Mouse (Mus musculus): ENCODE data around the gene Tmprss9. TPM values are rescaled to one million over a fixed set of nuclear protein-coding genes. Genes with fewer than 3 reads are reported as not detected.
A peak's percentile ranks its signal among the peaks of the same experiment; 100 is the strongest.

Gene Tmprss9
- total and polyA plus RNA-seq, 3 experiments: 0.04 TPM; not detected in 2

GRCm38 (mm10) chr10:80911891-80912290, 40.2 kb downstream of the Tmprss9 start:
- no peak overlapping the region for H3K4me2 ChIP-seq (ENCODE audit: insufficient read depth, low read depth, poor library complexity, severe bottlenecking)
- dilution Hi-C loops (cut with MboI; ENCODE audit: extremely low pct_ligation_motif_present, extremely low pct_unique_long_range_greater_than_20kb, low sequenced_read_pairs): no loop called here
- H3K27me3 ChIP-seq (replicated peaks): no peaks in the 10 kb centered on the region
- H3K27ac ChIP-seq (ENCODE audit: insufficient read depth, low read depth): no peak overlapping the region
- H3K9me3 ChIP-seq (replicated peaks; ENCODE audit: low read length): no peaks in the 10 kb centered on the region
- no peak overlapping the region for H3K9ac ChIP-seq (ENCODE audit: insufficient read depth, low read depth)
- peaks cover 9 to 11% of the 10 kb centered on the region in 2 experiments; a peak in 2 of 4 replicates for H3K4me1 ChIP-seq (ENCODE audit: control insufficient read depth in 1 of 2, insufficient read depth in 2 of 2)
- no peak overlapping the region for H3K4me3 ChIP-seq (replicated peaks in 1 of 3; ENCODE audit: low read depth in 2 of 3, low read length in 2 of 3, poor library complexity in 1 of 3)
- TF ChIP-seq ZKSCAN1 (IDR thresholded peaks at IDR 0.05; ENCODE audit: borderline replicate concordance, low read depth, low read length) (peak; percentile 70), E2F4 (IDR thresholded peaks at IDR 0.05; ENCODE audit: insufficient replicate concordance, low read depth, low read length) (no peak), ZMIZ1 (IDR thresholded peaks at IDR 0.05; ENCODE audit: low read depth, low read length) (no peak), IRF4 (IDR thresholded peaks at IDR 0.05; ENCODE audit: low read depth, low read length) (no peak), EP300 (IDR thresholded peaks at IDR 0.05; ENCODE audit: low read length) (no peak)
- H3K79me2 ChIP-seq (replicated peaks; ENCODE audit: control insufficient read depth, extremely low read depth, insufficient read depth, poor library complexity, severe bottlenecking): no peaks in the 10 kb centered on the region
- in situ Hi-C loops (cut with MboI; ENCODE audit: low pct_ligation_motif_present, low pct_unique_long_range_greater_than_20kb, low sequenced_read_pairs): no loop called here
- H3K36me3 ChIP-seq (replicated peaks in 1 of 2; ENCODE audit: control insufficient read depth in 1 of 2, insufficient read depth in 1 of 2, low read length in 1 of 2): peaks cover 16 to 91% of the 10 kb centered on the region in 2 experiments
- no peak for DNase-seq (ENCODE audit: extremely low read depth)

GRCm38 (mm10) chr10:80913364-80914011, 41.8 kb downstream of the Tmprss9 start:
- Histone ChIP-seq H3K36me3 (replicated peaks in 1 of 2; ENCODE audit: control insufficient read depth in 1 of 2, insufficient read depth in 1 of 2, low read length in 1 of 2) (peaks cover 10 to 75% of the 10 kb centered on the region in 2 experiments), H3K9ac (ENCODE audit: insufficient read depth, low read depth) (no peak overlapping the region), H3K4me3 (replicated peaks in 1 of 3; ENCODE audit: low read depth in 2 of 3, low read length in 2 of 3, poor library complexity in 1 of 3) (no peak overlapping the region), H3K27ac (ENCODE audit: insufficient read depth, low read depth) (no peak overlapping the region), H3K4me2 (ENCODE audit: insufficient read depth, low read depth, poor library complexity, severe bottlenecking) (no peak overlapping the region), H3K27me3 (replicated peaks) (peaks cover under 1% of the 10 kb centered on the region), H3K9me3 (replicated peaks; ENCODE audit: low read length) (no peaks in the 10 kb centered on the region), H3K4me1 (ENCODE audit: control insufficient read depth in 1 of 2, insufficient read depth in 2 of 2) (peaks cover 11 to 15% of the 10 kb centered on the region in 2 experiments; a peak in 3 of 4 replicates), H3K79me2 (replicated peaks; ENCODE audit: control insufficient read depth, extremely low read depth, insufficient read depth, poor library complexity, severe bottlenecking) (no peaks in the 10 kb centered on the region)
- TF ChIP-seq PAX5 (IDR thresholded peaks at IDR 0.05; ENCODE audit: low read length): no peak
- no peak for TF ChIP-seq KAT2A (IDR thresholded peaks at IDR 0.05; ENCODE audit: insufficient replicate concordance, low read length)
- no peak for TF ChIP-seq TCF12 (IDR thresholded peaks at IDR 0.05; ENCODE audit: low read depth, low read length)
- no peak for TF ChIP-seq POLR2AphosphoS2 (IDR thresholded peaks at IDR 0.05; ENCODE audit: low read depth, low read length)
- no peak for TF ChIP-seq RCOR1 (conservative IDR thresholded peaks at IDR 0.05; ENCODE audit: low read depth, low read length)
- no peak for TF ChIP-seq ELF1 (IDR thresholded peaks at IDR 0.05; ENCODE audit: low read depth, low read length)
- TF ChIP-seq MEF2A (IDR thresholded peaks at IDR 0.05; ENCODE audit: borderline replicate concordance, low read depth, low read length): no peak
- TF ChIP-seq ZC3H11A (IDR thresholded peaks at IDR 0.05; ENCODE audit: low read depth, low read length): no peak
- no peak for TF ChIP-seq USF2 (conservative IDR thresholded peaks at IDR 0.05; ENCODE audit: low read depth, low read length)
- no peak for TF ChIP-seq MAFK (IDR thresholded peaks at IDR 0.05; ENCODE audit: insufficient replicate concordance, low read length)
- TF ChIP-seq ZNF384 (IDR thresholded peaks at IDR 0.05; ENCODE audit: low read depth, low read length): no peak
- TF ChIP-seq SIN3A (IDR thresholded peaks at IDR 0.05; ENCODE audit: low read length): no peak
- TF ChIP-seq ZMIZ1 (IDR thresholded peaks at IDR 0.05; ENCODE audit: low read depth, low read length): no peak
- no peak for TF ChIP-seq MXI1 (IDR thresholded peaks at IDR 0.05; ENCODE audit: low read depth, low read length)
- TF ChIP-seq JUN (IDR thresholded peaks at IDR 0.05; ENCODE audit: insufficient read depth, low read depth, low read length): no peak
- no peak for TF ChIP-seq POLR2A (IDR thresholded peaks at IDR 0.05; ENCODE audit: low read depth, low read length)
- no peak for TF ChIP-seq SMC3 (IDR thresholded peaks at IDR 0.05; ENCODE audit: low read depth, low read length)
- no peak for TF ChIP-seq IRF4 (IDR thresholded peaks at IDR 0.05; ENCODE audit: low read depth, low read length)
- no peak for DNase-seq (ENCODE audit: extremely low read depth)
- in situ Hi-C loops (cut with MboI; ENCODE audit: low pct_ligation_motif_present, low pct_unique_long_range_greater_than_20kb, low sequenced_read_pairs) (no loop called here), dilution Hi-C loops (cut with MboI; ENCODE audit: extremely low pct_ligation_motif_present, extremely low pct_unique_long_range_greater_than_20kb, low sequenced_read_pairs) (no loop called here)

Measured in CH12.LX (cell line).